Mouse (Mus musculus) testis, adult 2 months (tissue): ENCODE measurements around the gene Cd180.

ENCODE experiments used
- CTCF ChIP-seq: fragments of 200-500 bp; IDR thresholded peaks from 2 replicates; pipeline ENCODE4 v1.5.1; 2012; ENCODE audit warnings: low read depth, mild to moderate bottlenecking, inconsistent platforms, low read length, moderate library complexity; ENCODE audit not compliant: control insufficient read depth, insufficient read depth, insufficient replicate concordance
- POLR2A ChIP-seq: fragments of 200-500 bp; IDR thresholded peaks from 2 replicates; pipeline ENCODE4 v1.6.1; 2012; ENCODE audit warnings: low read depth, mild to moderate bottlenecking, inconsistent platforms, low read length, moderate library complexity; ENCODE audit not compliant: control insufficient read depth

- TF ChIP-seq CTCF = no peak
- no peak for TF ChIP-seq POLR2A
These were observed 27.6 kb upstream of the Cd180 start for GRCm38 (mm10) chr13:102665588-102666232.
